Mouse (Mus musculus) gastrocnemius, adult 8-10 months (tissue): ENCODE measurements around the gene Gm12258. TPM values are rescaled to one million over a fixed set of nuclear protein-coding genes. Genes with fewer than 3 reads are reported as not detected.

Experiments
- DNase-seq, 2 experiments: peaks; one replicate each; pipeline ENCODE4 v3.0.0; 2022; ENCODE audit warnings: low spot score in 2 of 2
- total RNA-seq, 4 experiments: library from RNA; stranded (reverse); gene quantifications; 2 replicates each; pipeline ENCODE4 v1.2.4; 2022

Gm12258 gene
- total RNA-seq, 4 experiments from 2014 or later = 0.22 to 0.54 (median 0.36) TPM

DNA sequence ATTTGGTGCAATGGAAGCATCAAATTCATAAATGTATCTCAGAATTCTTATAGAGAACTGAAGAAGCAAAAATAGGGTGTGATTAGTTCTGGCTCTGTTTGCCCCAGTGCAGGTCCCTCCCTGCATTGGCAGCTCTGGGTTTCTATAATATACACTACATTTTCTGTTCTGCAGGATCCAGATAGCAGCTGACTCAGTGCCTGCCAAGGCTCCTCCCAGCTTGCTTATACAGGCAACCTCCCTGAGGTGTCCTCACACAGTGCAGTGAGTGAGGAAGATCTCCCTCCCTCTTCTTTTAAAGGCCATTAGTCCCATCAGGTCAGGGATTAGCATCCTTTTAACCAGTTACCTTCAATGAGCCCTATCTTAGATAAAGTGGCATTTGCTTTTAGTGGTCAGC is 54.1 kb downstream of the Gm12258 start:
- DNase-seq = no peak

GRCm38 (mm10) chr11:58903511-58904409 is 56.8 kb downstream of the Gm12258 start, which contains the start of gene Zfp39:
Gene Zfp39, minus strand, starts transcription at chr11:58904225.
- peak; percentile 95 to 97 for DNase-seq

DNA sequence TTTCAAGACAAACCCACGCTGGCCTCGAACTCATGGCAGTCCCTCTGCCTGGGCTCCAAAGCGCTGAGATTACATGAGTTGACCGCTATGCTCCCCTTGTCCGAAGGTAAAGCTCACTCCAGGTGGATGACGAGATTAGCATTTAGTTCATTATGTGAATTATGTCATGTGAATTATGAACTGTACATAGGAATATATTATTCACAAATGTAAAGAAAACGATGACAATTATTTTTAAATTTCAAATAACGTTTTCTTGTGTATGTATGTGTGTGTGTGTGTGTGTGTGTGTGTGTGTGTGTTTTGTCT is 57.4 kb downstream of the Gm12258 start:
- DNase-seq = no peak

GRCm38 (mm10) chr11:58904838-58905237 is 57.9 kb downstream of the Gm12258 start:
- no peak for DNase-seq

Other genes with a start within 250 kb of the Gm12258 start
- gene 2210407C18Rik, start 231.1 kb upstream of the Gm12258 start, total RNA-seq = not detected
- gene Olfr323, start 216.7 kb upstream of the Gm12258 start, total RNA-seq = not detected
- gene Trim58, start 206.7 kb upstream of the Gm12258 start, total RNA-seq = not detected
- gene Olfr322, start 188.4 kb upstream of the Gm12258 start, total RNA-seq = not detected
- not detected for gene Olfr320, start 166.1 kb upstream of the Gm12258 start, total RNA-seq
- gene Olfr319, start 148.0 kb upstream of the Gm12258 start, total RNA-seq = not detected
- gene Olfr318, start 123.1 kb upstream of the Gm12258 start, total RNA-seq = not detected
- not detected for gene Olfr317, start 107.9 kb upstream of the Gm12258 start, total RNA-seq
- gene Olfr316, start 94.4 kb upstream of the Gm12258 start, total RNA-seq = not detected
- not detected for gene Olfr315, start 74.0 kb upstream of the Gm12258 start, total RNA-seq
- not detected for gene Olfr314, start 64.2 kb upstream of the Gm12258 start, total RNA-seq
- gene Fam183b, start 45.2 kb upstream of the Gm12258 start, total RNA-seq = not detected
- gene Olfr313, start 32.2 kb upstream of the Gm12258 start, total RNA-seq = not detected
- gene Olfr312, start 17.9 kb upstream of the Gm12258 start, total RNA-seq = not detected
- not detected for gene Olfr311, start 7.9 kb upstream of the Gm12258 start, total RNA-seq
- gene 2810021J22Rik, start 20.1 kb downstream of the Gm12258 start, total RNA-seq = 1 to 10 TPM; 1.2 to 2.5 (median 1.6) TPM
- gene Zfp39, start 57.1 kb downstream of the Gm12258 start, total RNA-seq = 1 to 10 TPM; 2.6 to 4.8 (median 4.1) TPM
- gene Btnl10, start 70.8 kb downstream of the Gm12258 start, total RNA-seq = not detected
- gene Rnf187, start 91.8 kb downstream of the Gm12258 start, total RNA-seq = 100 to 1,000 TPM in 2 of 4 experiments, 10 to 100 TPM in 2; 97.5 to 116 (median 100) TPM
- 1 to 10 TPM in 1 of 4 experiments, under 1 TPM in 1, not detected in 2; 0.52 to 1.2 TPM for gene Hist3h2ba, start 101.8 kb downstream of the Gm12258 start, total RNA-seq
- gene Hist3h2a, start 107.5 kb downstream of the Gm12258 start, total RNA-seq = 10 to 100 TPM in 3 of 4 experiments, 1 to 10 TPM in 1; 8.9 to 14.8 (median 11.5) TPM
- gene Trim17, start 107.5 kb downstream of the Gm12258 start, total RNA-seq = under 1 TPM; 0.08 to 0.31 (median 0.20) TPM
- gene Trim11, start 130.9 kb downstream of the Gm12258 start, total RNA-seq = 1 to 10 TPM; 4.8 to 8.5 (median 7.4) TPM